ENCODE assay signal across 19 mouse cellular contexts in genomic region chr3:36202932-36203331, GRCm38 (mm10). TPM values are rescaled to one million over a fixed set of nuclear protein-coding genes. Genes with fewer than 3 reads are reported as not detected.
A peak's percentile ranks its signal among the peaks of the same experiment; 100 is the strongest.
DNase-seq lines count a peak whose midpoint lies in the region; ATAC-seq lines count a peak whose summit lies in the region.
"Had no signal": no experiment of that assay in that cellular context is flagged by ENCODE, and none has a peak within 500 bp of the region (broad histone marks: within the 10 kb centered on the region; RNA-seq: fewer than 3 reads in every experiment).

No protein-coding gene starts in this region.

- no peaks in the 10 kb centered on the region for H3K27me3 ChIP-seq in forebrain, embryonic 14.5 days (replicated peaks; ENCODE audit: control insufficient read depth, insufficient read depth, low read length)
- H3K27me3 ChIP-seq in forebrain, embryonic 11.5 days (ENCODE audit: control insufficient read depth, insufficient read depth, low read length) = no peaks in the 10 kb centered on the region
- H3K27me3 ChIP-seq: heart, embryonic 12.5 days; hindbrain, embryonic 13.5 days; liver, embryonic 12.5 days had no signal

- no peak overlapping the region for H3K9ac ChIP-seq in forebrain, embryonic 14.5 days (ENCODE audit: low read length)
- no peak overlapping the region for H3K9ac ChIP-seq in forebrain, embryonic 11.5 days (ENCODE audit: low read length)
- H3K9ac ChIP-seq: heart, embryonic 12.5 days; hindbrain, embryonic 13.5 days; liver, embryonic 12.5 days had no signal

- ATAC-seq in forebrain, embryonic 14.5 days = peak; percentile 44; the same call in 1 of the 2 replicates
- ATAC-seq in forebrain, embryonic 11.5 days (replicated peaks; ENCODE audit: low FRiP score) = no peak
- ATAC-seq: liver, embryonic 12.5 days had no signal

- no peak overlapping the region for H3K4me3 ChIP-seq in forebrain, embryonic 14.5 days (ENCODE audit: low read depth, low read length)
- no peak overlapping the region for H3K4me3 ChIP-seq in forebrain, embryonic 11.5 days (ENCODE audit: low read depth, low read length)
- H3K4me3 ChIP-seq: heart, embryonic 12.5 days; hindbrain, embryonic 13.5 days; liver, embryonic 12.5 days; midbrain, embryonic 10.5 days had no signal

- H3K27ac ChIP-seq in forebrain, embryonic 14.5 days (ENCODE audit: low read depth, low read length) = no peak overlapping the region
- H3K27ac ChIP-seq in forebrain, embryonic 11.5 days (ENCODE audit: low read depth, low read length) = no peak overlapping the region
- H3K27ac ChIP-seq: hindbrain, embryonic 13.5 days; liver, embryonic 12.5 days; midbrain, embryonic 10.5 days had no signal

- WGBS in forebrain, embryonic 14.5 days = 73% methylated on average over 7 of the region's 7 CpGs
- 88% methylated on average over 7 of the region's 7 CpGs for WGBS in forebrain, embryonic 11.5 days

- H3K4me2 ChIP-seq in forebrain, embryonic 14.5 days (ENCODE audit: low read length) = no peak overlapping the region
- H3K4me2 ChIP-seq in forebrain, embryonic 11.5 days (ENCODE audit: low read depth, low read length, severe bottlenecking) = no peak overlapping the region
- H3K4me2 ChIP-seq: heart, embryonic 12.5 days; hindbrain, embryonic 13.5 days; liver, embryonic 12.5 days had no signal

- H3K36me3 ChIP-seq in forebrain, embryonic 14.5 days (ENCODE audit: control insufficient read depth, insufficient read depth, low read length) = no peaks in the 10 kb centered on the region
- no peaks in the 10 kb centered on the region for H3K36me3 ChIP-seq in forebrain, embryonic 11.5 days (ENCODE audit: control insufficient read depth, insufficient read depth, low read length)
- H3K36me3 ChIP-seq: heart, embryonic 12.5 days; hindbrain, embryonic 13.5 days; liver, embryonic 12.5 days; midbrain, embryonic 10.5 days had no signal

- H3K9me3 ChIP-seq in forebrain, embryonic 14.5 days (replicated peaks; ENCODE audit: control insufficient read depth, low read length) = no peaks in the 10 kb centered on the region
- H3K9me3 ChIP-seq in forebrain, embryonic 11.5 days (ENCODE audit: control insufficient read depth, low read length) = no peaks in the 10 kb centered on the region
- H3K9me3 ChIP-seq: heart, embryonic 12.5 days; hindbrain, embryonic 13.5 days; liver, embryonic 12.5 days; midbrain, embryonic 10.5 days had no signal

- no peaks in the 10 kb centered on the region for H3K4me1 ChIP-seq in forebrain, embryonic 14.5 days (ENCODE audit: control insufficient read depth, insufficient read depth, low read length)
- no peaks in the 10 kb centered on the region for H3K4me1 ChIP-seq in forebrain, embryonic 11.5 days (replicated peaks; ENCODE audit: control insufficient read depth, insufficient read depth, low read length)
- H3K4me1 ChIP-seq: heart, embryonic 12.5 days; hindbrain, embryonic 13.5 days; liver, embryonic 12.5 days; midbrain, embryonic 10.5 days had no signal

- DNase-seq in forebrain, embryonic 14.5 days (ENCODE audit: low spot score) = peak; percentile 43
- DNase-seq in forebrain, embryonic 11.5 days (ENCODE audit: low spot score) = no peak
- DNase-seq in layer of hippocampus, adult 9-11 months = peak; percentile 53
- no peak for DNase-seq in layer of hippocampus, postnatal 25 days (ENCODE audit: extremely low spot score in 1 of 2, low spot score in 1 of 2)
- peak; percentile 39 to 66 for DNase-seq in right cerebral cortex, postnatal 10 days (ENCODE audit: low spot score in 2 of 2)
- no peak for DNase-seq in right cerebral cortex, postnatal 4 days
- no peak for DNase-seq in urinary bladder, postnatal 10 days (ENCODE audit: low spot score)
- DNase-seq in kidney, postnatal 10 days = no peak
- DNase-seq: adrenal gland, postnatal 25 days; cerebellum, adult 11 months; gastrocnemius, postnatal 14 days; kidney, adult 18-20 months; spleen, adult 18-20 months had no signal

RNA-seq across cellular contexts. Expression of gene Qrfpr, which starts 19.2 kb away (rescaled TPM):
- polyA plus RNA-seq in forebrain, embryonic 14.5 days (2014; fragmentation: Nextera tagmentation; extraction: Ambion mirVana) = 2.6 and 2.8 TPM in 2 replicates
- polyA plus RNA-seq in forebrain, embryonic 11.5 days (2014; fragmentation: Nextera tagmentation; extraction: Ambion mirVana) = 0.29 and 0.31 TPM in 2 replicates
- 1 to 10 TPM in 1 of 2 experiments, under 1 TPM in 1; 0.77 to 1.3 TPM for total RNA-seq in layer of hippocampus, postnatal 25 days (2021)
- total RNA-seq: adrenal gland, postnatal 25 days; common myeloid progenitor, adult 5-6 weeks; gastrocnemius, postnatal 14 days had no signal
- polyA plus RNA-seq: heart, embryonic 12.5 days; liver, embryonic 12.5 days; midbrain, embryonic 10.5 days; testis, adult 2 months had no signal

RNA-seq across cellular contexts. Expression of gene D3Ertd254e, which starts 52.1 kb away (rescaled TPM):
- polyA plus RNA-seq in forebrain, embryonic 14.5 days (2014; fragmentation: Nextera tagmentation; extraction: Ambion mirVana) = 12.2 and 15.9 TPM in 2 replicates
- polyA plus RNA-seq in forebrain, embryonic 11.5 days (2014; fragmentation: Nextera tagmentation; extraction: Ambion mirVana) = 10.6 and 11.1 TPM in 2 replicates
- 10 to 100 TPM; 15.3 to 17.6 TPM for total RNA-seq in layer of hippocampus, postnatal 25 days (2021)

Comparison
In these comparisons a context has a peak if more than half of its experiments do, and no peak if none do; other contexts are left out.
1. DNase-seq: peak in forebrain, embryonic 14.5 days (single experiment), layer of hippocampus, adult 9-11 months (single experiment) and right cerebral cortex, postnatal 10 days (2 of 2); none in forebrain, embryonic 11.5 days (single experiment), layer of hippocampus, postnatal 25 days (0 of 2), right cerebral cortex, postnatal 4 days (single experiment), urinary bladder, postnatal 10 days (single experiment) and kidney, postnatal 10 days (single experiment).